Mouse (Mus musculus) bone marrow, adult 2 months (tissue): ENCODE results near the gene Camta1. TPM values are rescaled to one million over a fixed set of nuclear protein-coding genes. Genes with fewer than 3 reads are reported as not detected.

Experiments used
- H3K27ac ChIP-seq: fragments of 200-500 bp; 2 replicates; pipeline ENCODE4 v1.5.1; 2012; ENCODE audit warnings: low read depth, mild to moderate bottlenecking, control low read depth, inconsistent platforms, low read length; ENCODE audit not compliant: control insufficient read depth, poor library complexity, insufficient read depth
- H3K4me1 ChIP-seq: fragments of 200-500 bp; 2 replicates; pipeline ENCODE4 v1.6.1; 2011; ENCODE audit warnings: low read length; ENCODE audit not compliant: control insufficient read depth, insufficient read depth
- H3K4me3 ChIP-seq: fragments of 200-500 bp; replicated peaks from 2 replicates; pipeline ENCODE3; 2011; ENCODE audit warnings: mild to moderate bottlenecking, low read depth, low read length, control low read depth; ENCODE audit not compliant: control insufficient read depth
- CTCF ChIP-seq: fragments of 200-500 bp; IDR thresholded peaks from 2 replicates; pipeline ENCODE4 v1.5.1; 2011; ENCODE audit warnings: low read length, control low read depth; ENCODE audit not compliant: control insufficient read depth, insufficient read depth
- POLR2A ChIP-seq: fragments of 200-500 bp; IDR thresholded peaks from 2 replicates; pipeline ENCODE4 v1.6.1; 2011; ENCODE audit warnings: low read depth, mild to moderate bottlenecking, control low read depth, low read length, borderline replicate concordance; ENCODE audit not compliant: control insufficient read depth
- WGBS: fragments of 180-500 bp; shearing (Covaris S2); methylation state at CpG from one replicate; pipeline ENCODE4 v1.1.7; 2018; 5-methylcytosine and 5-hydroxymethylcytosine counted together
- polyA plus RNA-seq: library from polyadenylated mRNA; stranded (reverse); fragments of >200 nt; gene quantifications from 2 replicates; pipeline ENCODE4 v1.2.4, GENCODE M21; 2011; ENCODE audit warnings: low replicate concordance; ENCODE audit not compliant: missing spikeins, insufficient read depth, insufficient read length

Camta1 gene
- polyA plus RNA-seq, 1 experiment, result 26.6 TPM

GRCm38 (mm10) chr4:151710522-151710921 is 151.2 kb downstream of the Camta1 start:
- Histone ChIP-seq H3K27ac (no peak overlapping the region), H3K4me3 (no peak overlapping the region), H3K4me1 (no peaks in the 10 kb centered on the region)
- TF ChIP-seq POLR2A (no peak), CTCF (no peak)
- WGBS, result 57% methylated on average over 7 of the region's 7 CpGs

GRCm38 (mm10) chr4:151709269-151709668 is 152.4 kb downstream of the Camta1 start:
- TF ChIP-seq CTCF, result no peak
- TF ChIP-seq POLR2A, result no peak
- H3K4me1 ChIP-seq, result no peaks in the 10 kb centered on the region
- no peak overlapping the region for H3K4me3 ChIP-seq
- H3K27ac ChIP-seq, result no peak overlapping the region
- 77% methylated on average over 8 of the region's 8 CpGs for WGBS

GRCm38 (mm10) chr4:151703069-151703735 is 158.5 kb downstream of the Camta1 start:
- H3K27ac ChIP-seq, result no peak overlapping the region
- H3K4me3 ChIP-seq, result no peak overlapping the region
- 78% methylated on average over 14 of the region's 14 CpGs for whole genome bisulfite sequencing
- TF ChIP-seq CTCF, result 0 out of 2 replicates have a peak, but pooled peaks have one; percentile 9
- TF ChIP-seq POLR2A, result no peak
- no peaks in the 10 kb centered on the region for H3K4me1 ChIP-seq

- 85% methylated on average over 11 of the region's 11 CpGs for WGBS
- Histone ChIP-seq H3K4me1 (no peaks in the 10 kb centered on the region), H3K27ac (no peak overlapping the region), H3K4me3 (no peak overlapping the region)
- TF ChIP-seq POLR2A, result no peak
- TF ChIP-seq CTCF, result no peak
Observed at GRCm38 (mm10) chr4:151702463-151702862, 159.2 kb downstream of the Camta1 start.

GRCm38 (mm10) chr4:151695984-151696383 is 165.7 kb downstream of the Camta1 start:
- no peaks in the 10 kb centered on the region for H3K4me1 ChIP-seq
- TF ChIP-seq POLR2A (no peak), CTCF (no peak)
- WGBS, result 87% methylated on average over 11 of the region's 11 CpGs

GRCm38 (mm10) chr4:151694531-151694930 is 167.1 kb downstream of the Camta1 start:
- Histone ChIP-seq H3K27ac (no peak overlapping the region), H3K4me3 (no peak overlapping the region), H3K4me1 (no peaks in the 10 kb centered on the region)
- TF ChIP-seq POLR2A (no peak), CTCF (no peak)
- 85% methylated on average over 7 of the region's 7 CpGs for WGBS

More at GRCm38 (mm10) chr4:151695984-151696383, 165.7 kb downstream of the Camta1 start:
- no peak overlapping the region for H3K27ac ChIP-seq
- no peak overlapping the region for H3K4me3 ChIP-seq

GRCm38 (mm10) chr4:151694047-151694446 is 167.6 kb downstream of the Camta1 start:
- Histone ChIP-seq H3K4me1 (no peaks in the 10 kb centered on the region), H3K4me3 (no peak overlapping the region), H3K27ac (no peak overlapping the region)
- WGBS, result 86% methylated on average over 3 of the region's 3 CpGs
- peak; percentile 40; the same call in 1 of the 2 replicates for TF ChIP-seq CTCF
- TF ChIP-seq POLR2A, result no peak

- TF ChIP-seq POLR2A (no peak), CTCF (no peak)
- WGBS, result 53% methylated on average over 12 of the region's 12 CpGs
- no peak overlapping the region for H3K27ac ChIP-seq
- H3K4me3 ChIP-seq, result no peak overlapping the region
- no peaks in the 10 kb centered on the region for H3K4me1 ChIP-seq
Observed at GRCm38 (mm10) chr4:151690041-151690440, 171.6 kb downstream of the Camta1 start.
